Mouse (Mus musculus) ovary, postnatal 36 days (tissue): ENCODE results near the gene 1700016C15Rik.
A peak's percentile ranks its signal among the peaks of the same experiment; 100 is the strongest.

Source experiments
- DNase-seq: peaks from one replicate; pipeline ENCODE4 v3.0.0; 2022; ENCODE audit warnings: low spot score, mixed read lengths

Gene 1700016C15Rik

DNA sequence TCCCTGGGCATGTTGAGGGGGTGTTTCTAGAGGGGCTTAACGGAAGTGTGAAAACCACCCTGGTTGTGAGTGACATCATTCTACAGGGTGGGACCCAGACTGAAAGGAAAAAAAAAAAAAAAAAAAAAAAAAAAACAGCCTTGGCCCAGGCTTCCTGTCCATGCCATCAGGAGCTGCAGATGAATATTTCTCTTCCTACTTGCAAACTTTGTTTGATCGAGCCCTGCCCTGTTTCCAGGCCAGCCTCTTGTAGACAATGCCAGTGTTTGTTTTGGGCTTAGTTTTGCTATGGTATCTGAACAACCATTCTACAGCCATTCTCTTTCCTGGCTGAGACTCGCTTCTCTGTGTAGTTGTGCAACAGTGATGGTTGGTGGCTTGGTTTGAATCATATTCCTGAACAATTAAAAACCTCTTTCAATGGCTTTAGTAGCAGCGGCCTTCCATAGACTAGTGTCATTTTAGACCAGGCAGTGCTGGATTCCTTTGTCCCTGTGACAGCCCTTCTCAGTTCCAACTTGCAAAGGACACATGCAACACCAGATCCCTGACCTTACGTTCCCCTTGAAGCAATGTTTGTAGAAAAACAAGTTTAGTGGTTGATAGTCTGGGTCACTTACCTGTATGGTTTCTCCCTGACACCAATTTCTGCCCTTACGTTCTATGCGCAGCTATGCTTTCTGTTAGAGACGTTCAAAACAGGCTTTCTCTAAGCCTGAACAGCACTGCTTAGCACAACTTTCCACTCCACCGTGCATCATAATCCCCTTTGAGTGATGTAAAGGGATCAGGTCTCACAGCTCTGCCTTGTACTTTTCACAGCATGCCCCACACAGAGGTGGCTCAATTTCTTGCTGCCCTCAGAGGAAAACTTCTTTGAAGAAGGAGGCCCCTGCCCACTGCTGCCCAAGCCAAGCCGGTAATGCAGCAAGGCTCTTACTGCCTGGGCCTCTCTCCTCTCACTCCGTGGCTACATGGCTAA lies at the start of gene 1700016C15Rik:
1700016C15Rik (plus strand) TSS at position 772 of the 982 bp plus-strand sequence.
- DNase-seq = no peak

- DNase-seq = no peak
These were observed 48.4 kb upstream of the 1700016C15Rik start for GRCm38 (mm10) chr1:177681239-177681638.

DNA sequence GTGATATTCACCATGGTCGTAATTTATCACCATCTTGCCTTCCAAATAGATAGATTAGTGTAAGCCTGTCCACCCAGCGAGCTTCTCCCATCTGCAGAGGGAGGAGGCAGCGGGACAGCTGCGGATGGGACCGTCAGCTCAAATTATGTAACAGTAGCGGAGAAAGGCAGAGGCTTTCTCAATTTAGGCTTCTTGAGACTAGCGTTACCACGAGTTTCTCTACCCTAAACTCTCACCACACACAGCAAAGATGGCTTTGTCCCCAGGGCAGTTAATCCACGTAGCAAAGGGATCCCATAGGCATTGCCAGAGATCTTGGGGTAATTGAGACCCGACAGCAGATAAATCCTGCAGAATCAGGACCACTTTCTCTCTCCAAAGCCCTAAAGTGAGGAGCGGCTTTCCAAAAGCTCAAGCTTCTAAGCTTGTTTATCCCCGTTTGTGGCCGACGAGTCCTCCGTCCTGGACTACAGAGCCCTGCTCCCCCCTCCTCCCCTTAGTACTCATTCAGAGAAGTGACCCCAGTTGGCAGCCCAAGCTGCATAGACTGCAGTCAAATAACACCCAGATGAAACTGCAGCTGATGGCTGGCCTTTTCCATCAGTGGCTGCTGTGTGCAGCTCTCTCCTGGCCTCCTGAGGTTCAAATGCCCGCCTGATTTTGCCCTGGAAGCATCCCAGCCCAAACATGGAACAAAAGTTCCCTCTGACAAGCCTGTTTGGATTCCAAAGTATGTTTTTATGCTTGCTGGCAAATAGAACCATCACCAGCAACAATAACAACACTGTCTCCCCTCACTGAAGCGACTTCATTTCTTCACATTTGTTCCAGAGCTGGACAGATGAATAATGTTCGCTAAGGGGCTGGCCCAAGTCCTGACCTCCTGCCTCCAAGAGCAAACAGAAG lies 45.4 kb upstream of the 1700016C15Rik start:
- DNase-seq = no peak

GRCm38 (mm10) chr1:177684901-177685300 lies 44.7 kb upstream of the 1700016C15Rik start:
- DNase-seq = no peak

DNA sequence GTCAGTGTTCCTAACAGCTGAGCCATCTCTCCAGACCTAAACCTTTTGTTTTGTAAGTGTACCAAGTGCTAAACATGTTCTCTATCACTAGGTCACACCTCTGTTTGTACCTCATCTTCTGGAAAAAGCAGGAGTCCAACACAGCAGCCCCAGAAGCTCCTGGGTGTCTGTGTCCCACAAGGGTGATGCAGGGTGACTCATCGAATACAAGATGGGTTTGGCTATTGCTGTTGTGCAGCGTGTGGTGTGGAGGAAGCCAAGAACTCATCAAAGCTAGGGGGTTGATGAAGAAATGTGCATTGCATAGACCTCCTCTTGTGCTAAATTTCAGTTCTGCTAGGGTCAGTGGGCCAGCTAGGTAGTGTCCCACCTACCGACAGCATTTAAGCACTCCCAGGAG lies 43.5 kb upstream of the 1700016C15Rik start:
- DNase-seq = no peak

DNA sequence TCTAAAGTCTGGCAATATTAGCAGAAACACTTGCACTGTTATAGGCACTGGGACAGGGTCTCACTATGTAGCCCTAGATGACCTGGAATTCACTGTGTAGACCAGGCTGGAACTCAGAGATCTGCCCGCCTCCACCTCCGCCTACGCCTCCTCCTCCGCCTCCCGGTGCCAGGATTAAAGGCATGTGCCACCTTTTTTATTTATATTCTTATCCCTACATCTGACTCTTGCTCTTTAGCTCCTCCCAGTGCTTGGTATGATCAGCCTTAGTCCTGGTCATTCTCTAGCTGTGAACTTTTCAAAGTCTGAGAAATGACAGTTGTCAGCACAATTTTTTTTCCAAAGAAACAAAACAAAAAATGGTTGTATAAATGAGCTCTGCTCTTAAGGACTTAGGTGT lies 42.6 kb upstream of the 1700016C15Rik start:
- DNase-seq = no peak

- DNase-seq = peak; percentile 12
These were observed 37.1 kb upstream of the 1700016C15Rik start for GRCm38 (mm10) chr1:177692491-177692890.

DNA sequence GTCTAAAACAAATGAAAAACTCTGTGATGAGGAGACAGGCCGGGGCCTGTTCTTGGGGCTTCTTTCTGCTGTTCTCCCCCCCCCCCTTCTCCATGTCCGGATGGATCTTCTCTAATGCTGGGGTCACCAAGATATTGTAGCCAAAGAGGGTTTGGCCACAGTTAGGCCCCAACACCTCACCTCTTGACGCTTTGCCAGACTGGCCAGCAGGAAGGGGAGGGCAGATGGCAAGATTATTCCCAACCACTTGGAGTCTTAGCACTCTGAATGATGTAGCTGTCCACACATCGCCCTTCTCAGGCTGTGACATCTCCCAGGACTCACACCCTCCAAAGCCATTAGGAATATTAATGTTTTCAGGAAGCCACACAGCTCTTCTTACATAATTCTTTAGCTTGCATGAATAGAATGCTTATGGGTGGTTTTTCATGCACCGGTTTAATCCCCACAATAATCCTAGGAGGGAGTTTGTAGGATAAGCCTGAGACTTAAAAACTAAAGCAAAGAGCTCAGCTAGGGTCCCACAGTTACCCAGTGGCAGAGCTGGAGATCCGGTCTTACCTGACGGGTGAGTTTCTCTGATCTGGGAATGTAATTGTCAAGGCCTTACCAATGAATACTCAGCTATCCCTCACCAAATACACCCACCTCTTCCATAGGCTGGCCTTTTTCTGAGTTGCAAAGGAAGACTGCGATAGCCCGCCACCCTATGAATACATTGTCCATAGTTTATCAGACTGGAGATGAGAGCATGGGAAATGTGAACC lies 35.9 kb upstream of the 1700016C15Rik start:
- DNase-seq = no peak

DNA sequence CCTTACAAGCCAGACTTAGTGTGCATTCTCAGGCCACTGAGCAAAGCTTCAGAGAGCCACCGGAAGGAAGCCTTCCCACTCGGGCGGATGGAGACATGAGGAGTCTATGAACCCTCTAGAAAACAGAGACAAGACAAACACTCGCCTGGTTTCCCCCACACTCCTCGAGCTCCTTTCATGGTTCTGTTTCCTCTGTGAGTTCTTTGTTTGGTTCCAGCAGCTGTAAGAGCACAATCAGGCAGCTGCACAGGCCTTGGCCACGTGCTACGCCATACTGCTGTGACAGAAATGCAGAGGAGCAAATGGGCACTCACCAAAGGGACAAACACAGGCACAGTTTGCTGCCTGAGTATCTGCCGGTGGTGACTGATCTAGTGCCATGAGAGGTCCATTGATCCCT lies 29.1 kb upstream of the 1700016C15Rik start:
- no peak for DNase-seq

DNA sequence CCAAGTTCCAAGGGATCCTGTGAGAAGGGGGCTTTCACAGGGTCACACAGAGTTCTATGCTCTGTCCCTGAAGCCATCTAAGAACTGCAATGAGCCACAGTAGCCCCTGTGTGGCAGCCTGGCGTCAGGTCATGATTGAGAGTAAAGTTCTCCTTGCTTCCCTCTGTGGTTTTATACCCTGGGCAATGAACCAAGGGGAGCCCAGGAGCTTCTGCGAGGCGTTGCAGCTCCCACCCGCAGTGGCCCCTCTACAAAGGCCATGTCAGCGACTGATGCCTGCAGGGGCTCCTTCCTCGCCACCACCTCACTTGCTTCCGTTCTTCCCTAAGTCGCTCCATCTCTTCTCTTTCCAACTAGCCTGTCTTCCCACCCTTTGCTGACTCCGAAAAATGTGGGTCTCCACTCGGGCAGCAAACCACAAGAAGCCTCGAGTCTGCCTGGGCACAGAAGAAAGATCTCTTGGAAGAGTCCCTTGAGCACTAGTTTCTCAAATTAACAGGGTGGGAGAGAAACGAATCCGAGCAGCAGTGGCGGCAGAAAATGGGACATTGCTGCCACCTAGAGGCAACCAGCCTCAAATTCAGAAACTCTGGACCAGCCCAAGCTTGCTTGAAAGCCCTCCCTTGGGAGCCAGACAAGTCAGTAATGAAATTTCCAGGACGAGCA lies 27.0 kb upstream of the 1700016C15Rik start:
- DNase-seq = peak; percentile 66

GRCm38 (mm10) chr1:177703147-177703807 lies 26.3 kb upstream of the 1700016C15Rik start:
- no peak for DNase-seq

DNA sequence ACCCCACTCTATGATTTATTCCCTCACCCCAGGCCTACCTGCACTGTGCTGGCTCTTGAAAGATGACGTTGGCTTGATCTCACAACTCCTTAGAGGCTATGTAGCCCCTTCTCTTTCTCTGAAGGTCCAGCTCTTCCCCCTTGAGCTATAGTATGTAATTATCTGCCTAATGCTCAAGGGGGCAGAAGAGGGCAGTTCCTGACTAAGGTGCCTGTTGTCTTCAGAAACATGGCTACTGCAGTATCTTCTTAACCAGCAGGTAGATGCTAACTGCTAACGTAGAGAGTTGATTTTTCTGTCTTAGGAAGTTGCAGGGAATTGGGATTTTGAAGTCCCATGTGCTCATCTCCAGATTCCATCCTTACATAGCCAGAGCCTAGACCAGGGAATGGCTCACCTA lies 24.4 kb upstream of the 1700016C15Rik start:
- DNase-seq = no peak

DNA sequence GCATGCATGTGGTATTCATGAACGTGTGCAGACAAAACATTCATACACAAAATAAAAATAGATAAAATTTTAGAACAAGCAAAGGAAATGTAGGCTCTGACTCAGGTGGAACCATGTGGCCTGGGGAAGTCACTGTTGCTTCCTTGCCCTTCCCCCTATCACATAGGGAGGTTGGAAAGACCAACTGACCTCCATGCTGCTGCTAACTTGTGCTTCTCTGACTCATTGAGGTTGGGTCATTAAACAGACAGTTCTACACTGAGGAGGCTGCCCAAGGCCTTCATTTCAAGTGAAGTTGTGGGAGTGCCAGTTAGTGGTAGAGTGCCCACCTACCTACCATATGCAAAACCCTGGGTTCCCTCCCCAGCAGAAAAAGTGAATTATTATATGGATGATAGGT lies 22.0 kb upstream of the 1700016C15Rik start:
- no peak for DNase-seq

- DNase-seq = no peak
These were observed 21.0 kb upstream of the 1700016C15Rik start for GRCm38 (mm10) chr1:177708583-177709055.

- no peak for DNase-seq
These were observed 18.6 kb upstream of the 1700016C15Rik start for GRCm38 (mm10) chr1:177711000-177711399.

- DNase-seq = no peak
These were observed 18.2 kb upstream of the 1700016C15Rik start for GRCm38 (mm10) chr1:177711418-177711817.

GRCm38 (mm10) chr1:177713635-177714396 lies 15.8 kb upstream of the 1700016C15Rik start:
- no peak for DNase-seq

DNA sequence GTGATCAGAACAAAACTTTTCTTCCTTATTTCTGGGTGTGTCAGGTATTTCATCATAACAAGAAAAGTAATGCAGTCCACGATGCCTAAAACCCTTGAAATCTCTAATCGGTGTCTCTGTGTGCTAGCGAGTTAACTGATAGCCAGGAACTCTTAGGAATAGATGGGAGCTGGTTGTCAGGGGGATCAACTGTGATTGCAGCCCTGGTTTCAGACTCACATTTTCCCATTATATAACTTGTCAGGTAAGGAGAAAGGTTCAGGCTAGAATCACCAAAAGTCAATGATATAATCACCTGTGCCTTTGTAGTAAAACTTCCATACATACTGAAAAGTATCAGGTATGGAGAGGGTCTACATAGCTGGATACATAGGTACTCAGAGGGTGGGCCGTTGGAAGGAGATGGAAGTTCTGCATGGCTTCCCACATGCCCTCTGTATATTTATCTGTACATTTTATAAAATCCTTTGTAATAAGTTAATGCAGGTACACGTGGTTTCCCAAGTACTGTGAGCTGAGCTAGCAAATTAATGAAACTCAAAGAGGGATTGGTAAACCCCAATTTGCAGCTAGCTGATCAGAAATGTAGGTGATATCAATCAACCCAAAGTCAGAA lies 15.1 kb upstream of the 1700016C15Rik start:
- DNase-seq = no peak

GRCm38 (mm10) chr1:177716448-177716847 lies 13.2 kb upstream of the 1700016C15Rik start:
- DNase-seq = no peak
